Mouse (Mus musculus) embryonic facial prominence, embryonic 10.5 days (tissue): ENCODE data around the gene Tmem182. TPM values are rescaled to one million over a fixed set of nuclear protein-coding genes. Genes with fewer than 3 reads are reported as not detected.
A peak's percentile ranks its signal among the peaks of the same experiment; 100 is the strongest.

Experiments
- DNase-seq: peaks from one replicate; pipeline ENCODE4 v3.0.0-alpha.2; 2017; ENCODE audit warnings: low spot score
- H3K27ac ChIP-seq: fragments of 300-500 bp; sonication (generic); replicated peaks from 2 replicates; pipeline ENCODE4 v1.5.1; 2016; ENCODE audit warnings: mild to moderate bottlenecking
- H3K27me3 ChIP-seq: fragments of 300-500 bp; sonication (generic); replicated peaks from 2 replicates; pipeline ENCODE4 v1.6.1; 2016; ENCODE audit warnings: low read depth, mild to moderate bottlenecking; ENCODE audit not compliant: poor library complexity, severe bottlenecking
- H3K36me3 ChIP-seq: fragments of 300-500 bp; sonication (generic); replicated peaks from 2 replicates; pipeline ENCODE4 v1.6.1; 2016; ENCODE audit warnings: mild to moderate bottlenecking, moderate library complexity
- H3K4me1 ChIP-seq: fragments of 300-500 bp; sonication (generic); 2 replicates; pipeline ENCODE4 v1.6.1; 2016
- H3K4me3 ChIP-seq: fragments of 300-500 bp; sonication (generic); 2 replicates; pipeline ENCODE4 v1.5.1; 2016; ENCODE audit warnings: mild to moderate bottlenecking, moderate library complexity
- H3K9me3 ChIP-seq: fragments of 300-500 bp; sonication (generic); 2 replicates; pipeline ENCODE4 v1.6.1; 2016; ENCODE audit warnings: mild to moderate bottlenecking
- WGBS: fragments of 180-500 bp; shearing (Covaris S2); methylation state at CpG from one replicate; pipeline ENCODE4 v1.1.7; 2016; 5-methylcytosine and 5-hydroxymethylcytosine counted together
- polyA plus RNA-seq: library from polyadenylated mRNA; unstranded; fragments of >200 nt; fragmentation: Nextera tagmentation; extraction: Ambion mirVana; gene quantifications from 2 replicates; pipeline ENCODE4 v1.2.1, GENCODE M21; 2016

The Tmem182 gene
- polyA plus RNA-seq, 1 experiment from 2014 or later, result not detected

DNA sequence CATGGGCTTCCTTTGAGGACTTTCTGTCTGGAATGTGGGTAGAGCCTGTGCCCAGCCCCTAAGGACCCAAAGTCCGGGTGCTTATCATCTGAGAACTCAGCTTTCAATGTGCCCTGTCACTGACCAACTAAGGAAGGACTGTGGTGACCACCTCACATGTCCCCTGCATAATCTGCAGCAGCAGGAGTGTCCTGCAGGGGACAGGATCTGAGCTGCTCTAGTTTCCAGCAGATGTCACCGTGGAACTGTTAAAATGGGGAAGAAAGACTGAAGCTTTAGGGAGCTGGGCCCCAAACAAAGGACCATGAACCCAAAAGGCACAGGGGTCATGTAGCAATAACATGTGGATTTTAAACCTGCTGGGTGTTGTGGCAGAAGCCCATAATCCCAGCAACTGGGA lies 75.1 kb downstream of the Tmem182 start:
- H3K27me3 ChIP-seq, result no peaks in the 10 kb centered on the region
- no peak overlapping the region for H3K4me3 ChIP-seq
- 40% methylated on average over 2 of the region's 2 CpGs for WGBS
- peak overlapping the region; percentile 48 for H3K27ac ChIP-seq
- DNase-seq, result no peak
- H3K36me3 ChIP-seq, result no peaks in the 10 kb centered on the region
- peaks cover 18% of the 10 kb centered on the region for H3K4me1 ChIP-seq
- H3K9me3 ChIP-seq, result no peaks in the 10 kb centered on the region

DNA sequence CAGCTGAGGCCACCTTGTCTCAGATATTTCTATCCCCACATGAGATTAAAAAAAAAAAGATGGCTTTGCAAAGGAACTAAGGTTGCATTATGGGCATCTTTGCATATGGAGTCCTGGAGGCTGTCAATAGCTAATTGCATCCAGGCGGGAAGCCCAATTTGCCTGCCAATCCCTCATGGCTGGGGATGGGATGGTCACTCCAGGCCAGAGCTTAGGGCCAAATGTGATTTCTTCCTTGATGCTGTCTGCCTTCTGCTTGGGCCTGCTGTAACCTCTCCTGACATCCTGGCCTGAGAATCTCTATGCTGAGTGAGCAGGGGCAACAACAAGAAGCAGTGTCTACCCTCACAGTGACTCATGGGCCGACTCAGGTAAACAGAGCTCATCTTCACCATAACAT lies 78.5 kb downstream of the Tmem182 start:
- Histone ChIP-seq H3K27me3 (no peaks in the 10 kb centered on the region), H3K36me3 (no peaks in the 10 kb centered on the region), H3K4me3 (no peak overlapping the region), H3K9me3 (no peaks in the 10 kb centered on the region), H3K27ac (no peak overlapping the region), H3K4me1 (peaks cover 12% of the 10 kb centered on the region; the same call in 1 of the 2 replicates)
- WGBS, result 73% methylated on average over 2 of the region's 2 CpGs
- DNase-seq, result no peak

DNA sequence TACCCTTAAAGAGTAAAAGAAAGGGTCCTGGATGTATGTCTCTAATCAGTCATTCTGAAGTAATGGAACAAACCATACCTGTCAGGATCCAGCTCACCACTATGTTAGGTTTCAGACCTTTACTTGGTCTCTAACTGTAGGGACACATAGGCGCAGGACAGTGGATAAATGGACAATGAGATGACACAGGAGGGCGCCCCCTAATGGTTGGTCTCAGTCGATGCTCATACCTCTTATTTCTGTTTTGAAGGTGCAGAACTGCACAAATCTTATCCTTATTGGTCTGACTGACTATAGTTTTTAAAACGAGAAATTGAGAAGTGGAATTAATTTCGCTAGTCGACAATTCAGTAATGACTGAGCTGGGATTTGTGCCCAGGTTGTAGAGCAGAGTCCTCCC lies 79.5 kb downstream of the Tmem182 start:
- Histone ChIP-seq H3K9me3 (no peaks in the 10 kb centered on the region), H3K4me3 (no peak overlapping the region), H3K36me3 (no peaks in the 10 kb centered on the region), H3K4me1 (peaks cover 14% of the 10 kb centered on the region; the same call in 1 of the 2 replicates), H3K27ac (no peak overlapping the region), H3K27me3 (no peaks in the 10 kb centered on the region)
- WGBS, result 80% methylated on average over 6 of the region's 6 CpGs
- no peak for DNase-seq

DNA sequence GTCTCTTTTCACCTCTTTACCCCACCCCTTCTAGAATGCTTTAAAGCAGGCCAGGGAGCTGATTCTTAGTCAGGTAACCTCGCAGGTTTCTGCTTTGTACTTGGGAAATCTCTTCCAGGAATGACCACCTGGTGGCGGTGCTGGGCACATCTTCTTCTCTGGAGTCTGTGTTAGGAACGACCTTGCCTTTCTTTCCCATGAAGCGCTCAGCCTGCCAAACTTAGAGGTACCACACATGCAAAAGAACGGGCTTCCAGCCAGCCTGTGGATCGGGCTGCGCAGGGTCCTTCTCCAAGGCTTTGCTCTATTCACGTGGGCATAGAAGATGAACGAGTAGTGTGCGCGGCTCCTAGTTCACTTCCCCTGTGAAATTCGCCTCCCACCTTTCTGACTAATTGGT lies 82.3 kb downstream of the Tmem182 start:
- Histone ChIP-seq H3K27ac (no peak overlapping the region), H3K4me3 (no peak overlapping the region), H3K4me1 (peaks cover 20% of the 10 kb centered on the region), H3K36me3 (no peaks in the 10 kb centered on the region), H3K27me3 (0 out of 2 replicates have a peak, but pooled peaks cover 4% of the 10 kb centered on the region), H3K9me3 (no peaks in the 10 kb centered on the region)
- DNase-seq, result peak; percentile 76
- WGBS, result 42% methylated on average over 12 of the region's 12 CpGs

DNA sequence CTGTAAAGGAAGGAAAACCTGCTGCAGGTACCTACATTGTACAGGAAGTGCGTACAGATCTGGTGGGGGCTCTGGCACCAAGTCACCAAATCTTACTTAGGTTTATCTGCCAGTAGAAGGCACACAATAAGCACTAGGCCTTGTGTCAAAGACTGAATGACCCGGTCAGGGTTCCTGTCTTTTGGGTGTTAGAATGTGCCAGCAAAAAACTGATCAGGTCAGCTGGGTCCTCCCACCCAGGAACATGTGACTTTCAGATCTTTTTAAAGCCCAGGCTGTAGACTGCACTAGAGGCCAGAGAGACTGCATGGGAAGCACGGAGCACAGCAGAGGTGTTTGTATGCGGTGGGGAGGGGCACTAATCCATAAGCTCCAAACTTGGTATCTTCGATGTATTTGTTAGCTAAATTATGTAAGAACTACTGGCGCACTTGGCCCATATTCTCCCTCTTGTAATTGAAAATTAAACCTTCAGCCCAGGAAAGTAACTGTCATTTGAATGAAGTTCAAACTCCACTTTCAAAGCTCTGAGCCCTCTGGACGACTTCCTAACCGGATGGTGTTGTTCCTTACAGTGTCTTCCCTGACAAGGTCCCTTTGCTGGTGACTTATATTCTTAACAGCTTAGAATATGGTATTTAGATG lies 83.1 kb downstream of the Tmem182 start:
- no peak for DNase-seq
- peaks cover 20% of the 10 kb centered on the region for H3K4me1 ChIP-seq
- H3K4me3 ChIP-seq, result no peak overlapping the region
- WGBS, result 87% methylated on average over 8 of the region's 8 CpGs
- 0 out of 2 replicates have a peak, but pooled peaks cover 4% of the 10 kb centered on the region for H3K27me3 ChIP-seq
- H3K9me3 ChIP-seq, result no peaks in the 10 kb centered on the region
- H3K27ac ChIP-seq, result no peak overlapping the region
- H3K36me3 ChIP-seq, result no peaks in the 10 kb centered on the region

GRCm38 (mm10) chr1:40889617-40890016 lies 84.2 kb downstream of the Tmem182 start:
- Histone ChIP-seq H3K27ac (no peak overlapping the region), H3K36me3 (no peaks in the 10 kb centered on the region), H3K4me3 (no peak overlapping the region), H3K9me3 (no peaks in the 10 kb centered on the region), H3K27me3 (0 out of 2 replicates have a peak, but pooled peaks cover 4% of the 10 kb centered on the region), H3K4me1 (peaks cover 14% of the 10 kb centered on the region)
- WGBS, result 89% methylated on average over 14 of the region's 14 CpGs
- no peak for DNase-seq

DNA sequence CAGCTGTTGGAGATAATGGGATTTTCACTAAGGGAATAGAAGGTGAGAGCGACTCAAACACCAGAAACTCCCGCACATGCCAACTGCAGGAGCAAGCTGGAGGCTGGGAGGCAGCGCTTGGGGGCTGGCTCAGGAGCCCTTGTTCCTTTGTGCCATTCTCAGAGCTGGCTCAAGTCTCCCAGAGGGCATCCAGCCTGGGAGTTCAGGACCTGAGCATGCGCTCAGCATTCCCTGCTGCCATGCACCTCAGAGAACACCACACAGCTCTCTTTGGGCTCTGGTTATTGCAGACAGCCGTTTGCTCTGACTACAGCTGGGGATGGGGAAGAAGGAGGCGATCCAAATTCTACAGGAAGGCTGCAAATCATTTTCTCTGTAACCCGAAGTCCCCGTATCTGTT lies 84.8 kb downstream of the Tmem182 start:
- Histone ChIP-seq H3K27me3 (0 out of 2 replicates have a peak, but pooled peaks cover 4% of the 10 kb centered on the region), H3K36me3 (no peaks in the 10 kb centered on the region), H3K27ac (peak overlapping the region; percentile 67), H3K9me3 (no peaks in the 10 kb centered on the region), H3K4me3 (0 out of 2 replicates have a peak overlapping the region, but pooled peaks have one; percentile 18), H3K4me1 (peaks cover 14% of the 10 kb centered on the region)
- WGBS, result 39% methylated on average over 8 of the region's 8 CpGs
- peak; percentile 57 for DNase-seq

DNA sequence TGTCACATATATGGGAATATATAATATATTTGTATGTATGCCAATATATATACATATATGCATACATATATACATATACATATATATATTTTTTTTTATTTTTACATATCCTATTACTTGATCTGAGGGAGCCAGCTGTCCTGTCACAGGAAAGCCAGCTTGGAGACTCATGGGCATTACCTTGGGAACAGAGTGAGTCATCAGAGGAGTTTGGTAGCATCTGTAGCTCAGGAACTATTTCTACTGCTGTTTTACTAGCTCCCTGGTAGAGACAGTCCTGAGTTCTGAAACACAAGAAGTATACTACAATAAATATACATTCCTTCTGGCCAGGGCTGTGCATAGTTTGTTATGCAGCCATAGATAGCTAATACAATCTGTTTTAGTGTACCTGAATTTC lies 98.3 kb downstream of the Tmem182 start:
- Histone ChIP-seq H3K27ac (no peak overlapping the region), H3K9me3 (no peaks in the 10 kb centered on the region), H3K4me3 (no peak overlapping the region), H3K36me3 (no peaks in the 10 kb centered on the region), H3K4me1 (0 out of 2 replicates have a peak, but pooled peaks cover 3% of the 10 kb centered on the region), H3K27me3 (no peaks in the 10 kb centered on the region; the same call in 1 of the 2 replicates)
- no peak for DNase-seq

Other genes with a start within 250 kb of the Tmem182 start
- not detected in 2 replicates for gene Slc9a4, start 225.5 kb upstream of the Tmem182 start, polyA plus RNA-seq
- gene Slc9a2, start 125.0 kb upstream of the Tmem182 start, polyA plus RNA-seq, result not detected in 2 replicates
- gene Mfsd9, start 14.9 kb upstream of the Tmem182 start, polyA plus RNA-seq, result 1.9 and 3.0 TPM in 2 replicates